Mouse (Mus musculus): Measurements from ENCODE around the gene Pfn3. TPM values are rescaled to one million over a fixed set of nuclear protein-coding genes. Genes with fewer than 3 reads are reported as not detected.

The Pfn3 gene
- polyA plus RNA-seq, 2 experiments = not detected

- ATAC-seq (ENCODE audit: insufficient read depth) = peak; percentile 71
Observed at GRCm38 (mm10) chr13:55429226-55429888, 14.3 kb upstream of the Pfn3 start.

GRCm38 (mm10) chr13:55426613-55427012, 11.6 kb upstream of the Pfn3 start, which contains the start of gene F12:
Gene F12, minus strand, starts transcription at chr13:55426793.
- WGBS (ENCODE audit: insufficient replicate concordance) = 66% methylated on average over 10 of the region's 10 CpGs
- no peak within 1 kb of the TSS for H3K9ac ChIP-seq (replicated peaks)
- no peaks in the 10 kb centered on the region for H3K9me3 ChIP-seq (ENCODE audit: control insufficient read depth, low read length)
- no peaks in the 10 kb centered on the region for H3K36me3 ChIP-seq (replicated peaks; ENCODE audit: control insufficient read depth, insufficient read depth, low read depth)
- H3K4me3 ChIP-seq (ENCODE audit: insufficient read depth in 1 of 2, low read depth in 2 of 2, low read length in 2 of 2) = peak within 1 kb of the TSS; percentile 25 to 54
- DNase-seq (ENCODE audit: low read depth in 3 of 3, low spot score in 3 of 3) = no peak
- peak within 1 kb of the TSS; percentile 43 for H3K4me2 ChIP-seq (ENCODE audit: low read depth)
- ATAC-seq (ENCODE audit: insufficient read depth) = no peak
- peaks cover 0 to 8% of the 10 kb centered on the region in 2 experiments; a peak in 1 of 4 replicates for H3K4me1 ChIP-seq (replicated peaks; ENCODE audit: control insufficient read depth in 2 of 2, insufficient read depth in 2 of 2, low read length in 1 of 2)
- H3K27ac ChIP-seq = no peak within 1 kb of the TSS
- peaks cover 5% of the 10 kb centered on the region for H3K27me3 ChIP-seq (ENCODE audit: control insufficient read depth, insufficient read depth, low read length)
- TF ChIP-seq CTCF (IDR thresholded peaks at IDR 0.05; ENCODE audit: low read depth) (no peak), EP300 (IDR thresholded peaks at IDR 0.05; ENCODE audit: low read depth) (no peak)

More at GRCm38 (mm10) chr13:55429226-55429888, 14.3 kb upstream of the Pfn3 start:
- H3K9ac ChIP-seq (replicated peaks) = no peak overlapping the region
- H3K27me3 ChIP-seq (ENCODE audit: control insufficient read depth, insufficient read depth, low read length) = no peaks in the 10 kb centered on the region
- no peaks in the 10 kb centered on the region for H3K9me3 ChIP-seq (ENCODE audit: control insufficient read depth, low read length)
- H3K36me3 ChIP-seq (replicated peaks; ENCODE audit: control insufficient read depth, insufficient read depth, low read depth) = no peaks in the 10 kb centered on the region
- H3K4me3 ChIP-seq (ENCODE audit: insufficient read depth in 1 of 2, low read depth in 2 of 2, low read length in 2 of 2) = no peak overlapping the region
- peak overlapping the region; percentile 22; the same call in 1 of the 2 replicates for H3K4me2 ChIP-seq (ENCODE audit: low read depth)
- TF ChIP-seq EP300 (IDR thresholded peaks at IDR 0.05; ENCODE audit: low read depth) (no peak), CTCF (IDR thresholded peaks at IDR 0.05; ENCODE audit: low read depth) (no peak)
- peaks cover 0 to 8% of the 10 kb centered on the region in 2 experiments; a peak in 1 of 4 replicates for H3K4me1 ChIP-seq (replicated peaks; ENCODE audit: control insufficient read depth in 2 of 2, insufficient read depth in 2 of 2, low read length in 1 of 2)
- WGBS (ENCODE audit: insufficient replicate concordance) = 28% methylated on average over 12 of the region's 12 CpGs
- peak in 1 of 3 experiments; percentile 50 for DNase-seq (ENCODE audit: low read depth in 3 of 3, low spot score in 3 of 3)
- no peak overlapping the region for H3K27ac ChIP-seq

- ATAC-seq (ENCODE audit: insufficient read depth) (no peak), DNase-seq (ENCODE audit: low read depth in 3 of 3, low spot score in 3 of 3) (no peak)
- no peak overlapping the region for H3K9ac ChIP-seq (replicated peaks)
- H3K4me3 ChIP-seq (ENCODE audit: insufficient read depth in 1 of 2, low read depth in 2 of 2, low read length in 2 of 2) = no peak overlapping the region
- H3K4me2 ChIP-seq (ENCODE audit: low read depth) = no peak overlapping the region
- 8% methylated on average over 35 of the region's 35 CpGs for WGBS (ENCODE audit: insufficient replicate concordance)
- TF ChIP-seq CTCF (IDR thresholded peaks at IDR 0.05; ENCODE audit: low read depth) = peak; percentile 79
- no peak for TF ChIP-seq EP300 (IDR thresholded peaks at IDR 0.05; ENCODE audit: low read depth)
- H3K36me3 ChIP-seq (replicated peaks; ENCODE audit: control insufficient read depth, insufficient read depth, low read depth) = no peaks in the 10 kb centered on the region
- no peaks in the 10 kb centered on the region for H3K4me1 ChIP-seq (replicated peaks; ENCODE audit: control insufficient read depth in 2 of 2, insufficient read depth in 2 of 2, low read length in 1 of 2)
- H3K27me3 ChIP-seq (ENCODE audit: control insufficient read depth, insufficient read depth, low read length) = peaks cover 43% of the 10 kb centered on the region
- no peak overlapping the region for H3K27ac ChIP-seq
- no peaks in the 10 kb centered on the region for H3K9me3 ChIP-seq (ENCODE audit: control insufficient read depth, low read length)
Observed at GRCm38 (mm10) chr13:55420933-55421800, 6.1 kb upstream of the Pfn3 start.

- no peaks in the 10 kb centered on the region for H3K4me1 ChIP-seq (replicated peaks; ENCODE audit: control insufficient read depth in 2 of 2, insufficient read depth in 2 of 2, low read length in 1 of 2)
- H3K36me3 ChIP-seq (replicated peaks; ENCODE audit: control insufficient read depth, insufficient read depth, low read depth) = no peaks in the 10 kb centered on the region
- DNase-seq (ENCODE audit: low read depth in 3 of 3, low spot score in 3 of 3) (no peak), ATAC-seq (ENCODE audit: insufficient read depth) (no peak)
- H3K4me2 ChIP-seq (ENCODE audit: low read depth) = no peak overlapping the region
- H3K9me3 ChIP-seq (ENCODE audit: control insufficient read depth, low read length) = no peaks in the 10 kb centered on the region
- H3K9ac ChIP-seq (replicated peaks) = no peak overlapping the region
- H3K27ac ChIP-seq = no peak overlapping the region
- H3K4me3 ChIP-seq (ENCODE audit: insufficient read depth in 1 of 2, low read depth in 2 of 2, low read length in 2 of 2) = no peak overlapping the region
- H3K27me3 ChIP-seq (ENCODE audit: control insufficient read depth, insufficient read depth, low read length) = peaks cover 43% of the 10 kb centered on the region
- WGBS (ENCODE audit: insufficient replicate concordance) = 21% methylated on average over 51 of the region's 51 CpGs
- TF ChIP-seq CTCF (IDR thresholded peaks at IDR 0.05; ENCODE audit: low read depth) (no peak), EP300 (IDR thresholded peaks at IDR 0.05; ENCODE audit: low read depth) (no peak)
Observed at GRCm38 (mm10) chr13:55420018-55420932, 5.2 kb upstream of the Pfn3 start.

All from liver, embryonic 14.5 days (tissue).